Mouse (Mus musculus) midbrain, embryonic 12.5 days (tissue): ENCODE results near the gene Dydc2. TPM values are rescaled to one million over a fixed set of nuclear protein-coding genes. Genes with fewer than 3 reads are reported as not detected.

Experiments
- ATAC-seq: fragments of 200-750 bp; cut with Nextera tagmentation; 2 replicates; pipeline ENCODE4 v1.8.0; 2017; ENCODE audit warnings: low read depth, moderate TSS enrichment, moderate library complexity; ENCODE audit not compliant: low FRiP score
- H3K27ac ChIP-seq: fragments of 300-500 bp; sonication (generic); replicated peaks from 2 replicates; pipeline ENCODE4 v1.5.1; 2016; ENCODE audit warnings: mild to moderate bottlenecking
- H3K27me3 ChIP-seq: fragments of 300-500 bp; sonication (generic); 2 replicates; pipeline ENCODE4 v1.6.1; 2016; ENCODE audit warnings: mild to moderate bottlenecking
- H3K36me3 ChIP-seq: fragments of 300-500 bp; sonication (generic); 2 replicates; pipeline ENCODE4 v1.6.1; 2016
- H3K4me1 ChIP-seq: fragments of 300-500 bp; sonication (generic); 2 replicates; pipeline ENCODE4 v1.6.1; 2016
- H3K4me2 ChIP-seq: fragments of 300-500 bp; sonication (generic); replicated peaks from 2 replicates; pipeline ENCODE4 v1.6.1; 2016; ENCODE audit warnings: mild to moderate bottlenecking, moderate library complexity
- H3K4me3 ChIP-seq: fragments of 300-500 bp; sonication (generic); 2 replicates; pipeline ENCODE4 v1.5.1; 2016; ENCODE audit warnings: mild to moderate bottlenecking
- H3K9ac ChIP-seq: fragments of 300-500 bp; sonication (generic); replicated peaks from 2 replicates; pipeline ENCODE4 v1.6.1; 2016; ENCODE audit warnings: mild to moderate bottlenecking, moderate library complexity
- H3K9me3 ChIP-seq: fragments of 300-500 bp; sonication (generic); 2 replicates; pipeline ENCODE4 v1.6.1; 2016; ENCODE audit warnings: mild to moderate bottlenecking
- WGBS: fragments of 180-500 bp; shearing (Covaris S2); methylation state at CpG from one replicate; pipeline ENCODE4 v1.1.7; 2016; 5-methylcytosine and 5-hydroxymethylcytosine counted together
- polyA plus RNA-seq: library from polyadenylated mRNA; unstranded; fragments of >200 nt; fragmentation: Nextera tagmentation; extraction: Ambion mirVana; gene quantifications from 2 replicates; pipeline ENCODE4 v1.2.1, GENCODE M21; 2016

Dydc2 gene
- polyA plus RNA-seq, 1 experiment from 2014 or later: 0.37 TPM

GRCm38 (mm10) chr14:41008138-41008537 lies 60.9 kb downstream of the Dydc2 start:
- peaks cover 19% of the 10 kb centered on the region for H3K4me1 ChIP-seq
- H3K4me3 ChIP-seq: no peak overlapping the region
- H3K27ac ChIP-seq: no peak overlapping the region
- H3K9me3 ChIP-seq: no peaks in the 10 kb centered on the region
- no peaks in the 10 kb centered on the region for H3K36me3 ChIP-seq
- WGBS: 56% methylated on average over 2 of the region's 2 CpGs
- H3K27me3 ChIP-seq: 0 out of 2 replicates have a peak, but pooled peaks cover 3% of the 10 kb centered on the region
- no peak overlapping the region for H3K9ac ChIP-seq
- no peak overlapping the region for H3K4me2 ChIP-seq
- no peak for ATAC-seq

DNA sequence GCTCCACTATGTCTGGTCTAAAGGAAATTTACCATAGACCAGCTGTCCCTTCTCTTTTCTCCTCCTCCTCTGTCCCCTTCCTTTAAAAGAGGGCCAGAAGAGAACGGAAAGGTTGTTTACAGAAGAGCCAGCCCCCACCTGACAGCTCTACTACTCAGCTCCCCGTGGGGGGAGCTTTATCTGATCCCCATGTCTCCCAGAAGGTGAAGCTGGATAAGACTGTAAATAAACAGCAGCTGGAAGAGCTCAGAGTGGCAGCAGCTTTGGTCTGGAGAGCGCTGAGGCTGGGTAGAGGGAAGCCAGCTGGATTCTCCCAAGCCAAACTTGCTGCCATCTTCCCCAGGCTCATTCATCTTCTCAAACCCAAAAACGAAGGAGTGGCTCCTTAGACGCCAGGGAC lies 61.4 kb downstream of the Dydc2 start:
- H3K36me3 ChIP-seq: no peaks in the 10 kb centered on the region
- H3K4me3 ChIP-seq: no peak overlapping the region
- H3K27ac ChIP-seq: no peak overlapping the region
- H3K27me3 ChIP-seq: 0 out of 2 replicates have a peak, but pooled peaks cover 3% of the 10 kb centered on the region
- no peak for ATAC-seq
- H3K4me1 ChIP-seq: peaks cover 16% of the 10 kb centered on the region
- WGBS: 47% methylated on average over 5 of the region's 5 CpGs
- no peak overlapping the region for H3K4me2 ChIP-seq
- H3K9me3 ChIP-seq: no peaks in the 10 kb centered on the region
- no peak overlapping the region for H3K9ac ChIP-seq

- Histone ChIP-seq H3K36me3 (peaks cover under 1% of the 10 kb centered on the region; the same call in 1 of the 2 replicates), H3K27me3 (0 out of 2 replicates have a peak, but pooled peaks cover 3% of the 10 kb centered on the region), H3K9ac (no peak overlapping the region), H3K9me3 (no peaks in the 10 kb centered on the region), H3K27ac (no peak overlapping the region), H3K4me2 (no peak overlapping the region), H3K4me3 (no peak overlapping the region), H3K4me1 (peaks cover 16% of the 10 kb centered on the region)
- ATAC-seq: no peak
- 69% methylated on average over 3 of the region's 3 CpGs for WGBS
These were observed 62.1 kb downstream of the Dydc2 start for GRCm38 (mm10) chr14:41006899-41007298.

DNA sequence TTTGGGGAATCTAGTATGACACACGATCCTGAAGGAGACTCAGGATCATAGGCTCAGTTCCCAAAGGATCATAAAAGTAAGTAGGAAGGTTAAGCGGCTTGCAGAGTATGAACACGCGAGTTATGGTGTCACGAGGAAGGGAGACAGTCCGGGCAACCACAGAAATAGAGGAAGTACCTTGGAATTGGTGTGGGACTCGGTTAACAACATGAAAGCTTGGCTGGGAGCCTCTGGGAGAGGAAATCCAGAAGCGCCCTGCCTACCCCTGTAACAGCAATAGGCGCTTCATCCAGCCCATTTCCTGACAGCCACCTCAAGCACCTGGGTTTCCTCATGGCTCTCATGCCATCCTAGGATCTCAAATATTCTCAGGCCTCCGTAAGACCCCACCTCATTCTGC lies 62.7 kb downstream of the Dydc2 start:
- peaks cover 7% of the 10 kb centered on the region; the same call in 1 of the 2 replicates for H3K36me3 ChIP-seq
- no peak overlapping the region for H3K4me3 ChIP-seq
- H3K9me3 ChIP-seq: no peaks in the 10 kb centered on the region
- H3K27ac ChIP-seq: no peak overlapping the region
- H3K4me2 ChIP-seq: no peak overlapping the region
- H3K4me1 ChIP-seq: peaks cover 16% of the 10 kb centered on the region
- no peak overlapping the region for H3K9ac ChIP-seq
- H3K27me3 ChIP-seq: 0 out of 2 replicates have a peak, but pooled peaks cover 3% of the 10 kb centered on the region
- 94% methylated on average over 10 of the region's 10 CpGs for WGBS
- ATAC-seq: no peak

DNA sequence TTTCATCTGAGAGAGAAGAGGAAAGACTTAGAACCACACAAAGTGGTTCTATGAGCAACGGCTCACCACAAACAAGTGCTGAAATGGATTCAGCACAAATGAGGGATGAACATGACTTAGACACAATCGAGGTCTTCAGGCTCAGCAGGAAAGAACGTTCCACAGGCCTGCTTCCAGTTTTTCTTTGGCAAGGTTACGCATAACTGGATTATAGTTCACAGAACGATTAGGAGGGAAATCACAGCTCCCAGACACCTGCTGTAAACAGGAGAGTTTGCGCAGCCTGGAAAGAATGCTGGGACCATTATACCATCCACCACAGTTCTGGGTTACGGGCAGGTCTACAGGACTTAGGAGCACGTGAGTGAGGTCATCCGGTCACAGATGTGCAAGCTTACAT lies 63.3 kb downstream of the Dydc2 start:
- no peaks in the 10 kb centered on the region for H3K9me3 ChIP-seq
- no peak overlapping the region for H3K9ac ChIP-seq
- H3K27me3 ChIP-seq: 0 out of 2 replicates have a peak, but pooled peaks cover 3% of the 10 kb centered on the region
- H3K4me3 ChIP-seq: no peak overlapping the region
- H3K36me3 ChIP-seq: peaks cover 11% of the 10 kb centered on the region; the same call in 1 of the 2 replicates
- ATAC-seq: no peak
- peaks cover 16% of the 10 kb centered on the region for H3K4me1 ChIP-seq
- H3K4me2 ChIP-seq: no peak overlapping the region
- WGBS: 73% methylated on average over 9 of the region's 9 CpGs
- H3K27ac ChIP-seq: no peak overlapping the region

DNA sequence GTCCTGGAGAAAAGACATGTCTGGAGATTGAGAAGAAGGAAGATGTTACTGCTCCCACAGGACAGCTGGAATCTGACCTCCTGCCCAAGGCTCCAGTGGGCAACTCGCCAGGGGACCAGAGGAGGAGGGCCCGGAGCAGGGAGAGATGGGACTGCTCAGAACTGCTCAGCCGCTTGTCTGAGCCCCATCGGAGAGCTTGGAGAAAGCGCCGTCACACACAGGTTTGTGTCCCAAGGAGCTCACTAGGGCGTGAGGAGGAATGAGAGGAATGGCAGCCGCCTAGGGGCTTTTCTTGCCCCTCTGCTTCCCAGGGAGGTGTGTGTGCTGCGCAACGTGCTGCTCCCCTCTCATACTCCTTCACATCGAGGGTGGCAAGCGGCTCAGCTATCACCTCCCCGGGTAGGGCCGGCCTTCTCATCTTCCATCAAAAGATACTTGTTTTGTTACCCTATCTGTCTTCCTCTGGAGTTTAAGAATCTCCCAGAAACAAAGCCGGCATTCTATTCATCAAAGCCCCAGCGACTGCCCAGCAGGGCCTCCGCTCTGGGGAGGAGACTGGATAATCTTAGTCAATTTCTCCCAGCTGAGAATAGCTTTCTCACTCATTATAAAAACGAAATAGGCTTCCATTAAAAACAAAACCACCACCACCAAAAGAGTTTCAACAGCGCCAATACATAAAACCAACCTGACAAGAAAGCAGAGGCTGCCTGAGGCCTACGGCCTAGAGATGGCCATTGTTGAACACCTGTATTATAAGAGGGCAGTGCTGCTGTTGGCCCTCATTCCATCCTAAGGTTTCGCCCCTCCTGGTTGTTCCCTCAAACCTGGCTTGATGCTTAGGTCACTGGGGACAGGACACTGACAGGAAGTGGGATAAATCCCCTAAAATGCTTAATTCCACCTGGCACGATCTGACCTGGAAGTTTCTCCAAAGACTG lies 64.5 kb downstream of the Dydc2 start:
- Histone ChIP-seq H3K27ac (0 out of 2 replicates have a peak overlapping the region, but pooled peaks have one; percentile 15), H3K4me1 (peaks cover 16% of the 10 kb centered on the region), H3K9me3 (no peaks in the 10 kb centered on the region), H3K36me3 (peaks cover 12% of the 10 kb centered on the region; the same call in 1 of the 2 replicates), H3K9ac (0 out of 2 replicates have a peak overlapping the region, but pooled peaks have one; percentile 1), H3K4me2 (peak overlapping the region; percentile 39), H3K27me3 (0 out of 2 replicates have a peak, but pooled peaks cover 3% of the 10 kb centered on the region), H3K4me3 (no peak overlapping the region)
- 0 out of 2 replicates have a peak, but pooled peaks have one; percentile 32 for ATAC-seq
- WGBS: 8% methylated on average over 22 of the region's 22 CpGs

GRCm38 (mm10) chr14:41001576-41001975 lies 67.4 kb downstream of the Dydc2 start:
- no peaks in the 10 kb centered on the region for H3K9me3 ChIP-seq
- H3K4me3 ChIP-seq: no peak overlapping the region
- no peak overlapping the region for H3K9ac ChIP-seq
- 0 out of 2 replicates have a peak, but pooled peaks cover 3% of the 10 kb centered on the region for H3K27me3 ChIP-seq
- peaks cover 31% of the 10 kb centered on the region for H3K36me3 ChIP-seq
- ATAC-seq: no peak
- H3K4me2 ChIP-seq: no peak overlapping the region
- no peak overlapping the region for H3K27ac ChIP-seq
- 91% methylated on average over 5 of the region's 5 CpGs for WGBS
- peaks cover 16% of the 10 kb centered on the region for H3K4me1 ChIP-seq

GRCm38 (mm10) chr14:41000801-41001200 lies 68.2 kb downstream of the Dydc2 start:
- WGBS: 82% methylated on average over 4 of the region's 4 CpGs
- no peak overlapping the region for H3K27ac ChIP-seq
- H3K4me1 ChIP-seq: peaks cover 16% of the 10 kb centered on the region
- no peak overlapping the region for H3K4me2 ChIP-seq
- H3K9me3 ChIP-seq: no peaks in the 10 kb centered on the region
- H3K4me3 ChIP-seq: no peak overlapping the region
- no peak for ATAC-seq
- H3K9ac ChIP-seq: no peak overlapping the region
- H3K27me3 ChIP-seq: 0 out of 2 replicates have a peak, but pooled peaks cover 3% of the 10 kb centered on the region
- H3K36me3 ChIP-seq: peaks cover 31% of the 10 kb centered on the region

DNA sequence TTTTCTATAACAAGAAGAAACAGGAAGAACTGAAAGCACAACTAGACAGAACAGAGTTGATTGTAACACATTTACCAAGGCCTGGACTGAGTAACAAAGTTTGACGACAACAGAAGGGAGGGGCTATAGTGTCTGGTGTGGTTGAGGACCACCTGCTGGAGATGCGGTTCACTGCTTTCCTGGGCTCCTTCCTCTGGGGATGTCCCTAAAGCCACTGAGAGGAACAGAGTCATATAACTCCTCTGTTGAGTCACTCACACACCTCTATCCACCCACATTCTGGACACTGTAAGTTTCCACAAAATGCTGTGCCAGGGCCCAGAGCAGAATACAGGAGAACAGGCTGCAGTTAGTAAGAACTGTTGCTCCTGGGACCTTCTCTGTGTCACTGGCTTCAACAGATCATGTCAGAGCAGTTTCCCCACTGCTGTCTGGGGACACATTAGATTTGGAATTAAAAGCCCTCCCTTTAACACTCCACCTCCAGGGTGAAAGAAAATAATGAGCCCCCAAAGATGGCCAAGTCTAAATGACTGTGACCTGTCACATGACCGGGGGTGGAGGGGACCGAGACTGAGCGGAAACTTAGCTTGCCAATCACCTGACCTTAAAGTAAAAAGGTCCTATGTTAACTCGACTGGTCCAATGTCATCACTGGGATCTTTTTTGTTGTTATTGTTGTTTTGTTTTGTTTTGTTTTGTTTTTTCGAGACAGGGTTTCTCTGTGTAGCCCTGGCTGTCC lies 68.9 kb downstream of the Dydc2 start:
- 0 out of 2 replicates have a peak, but pooled peaks cover 2% of the 10 kb centered on the region for H3K27me3 ChIP-seq
- 88% methylated on average over 7 of the region's 7 CpGs for WGBS
- H3K4me3 ChIP-seq: no peak overlapping the region
- peaks cover 15% of the 10 kb centered on the region for H3K4me1 ChIP-seq
- H3K4me2 ChIP-seq: no peak overlapping the region
- H3K9me3 ChIP-seq: no peaks in the 10 kb centered on the region
- H3K9ac ChIP-seq: no peak overlapping the region
- no peak overlapping the region for H3K27ac ChIP-seq
- H3K36me3 ChIP-seq: peaks cover 31% of the 10 kb centered on the region
- ATAC-seq: no peak
